Mouse (Mus musculus) limb, embryonic 15.5 days (tissue): ENCODE measurements around the gene Phlpp1. TPM values are rescaled to one million over a fixed set of nuclear protein-coding genes. Genes with fewer than 3 reads are reported as not detected.

Source experiments
- ATAC-seq: fragments of 200-750 bp; cut with Nextera tagmentation; 2 replicates; pipeline ENCODE4 v1.8.0; 2017; ENCODE audit warnings: low read depth, moderate TSS enrichment; ENCODE audit not compliant: insufficient number of reproducible peaks, low FRiP score, low TSS enrichment
- H3K27ac ChIP-seq: fragments of 300-500 bp; sonication (generic); 2 replicates; pipeline ENCODE4 v1.5.1; 2015; ENCODE audit warnings: moderate library complexity, mild to moderate bottlenecking, inconsistent platforms
- H3K27me3 ChIP-seq: fragments of 300-500 bp; sonication (generic); 2 replicates; pipeline ENCODE4 v1.6.1; 2015; ENCODE audit warnings: inconsistent platforms
- H3K36me3 ChIP-seq: fragments of 300-500 bp; sonication (generic); 2 replicates; pipeline ENCODE4 v1.6.1; 2015; ENCODE audit warnings: inconsistent platforms
- H3K4me1 ChIP-seq: fragments of 300-500 bp; sonication (generic); 2 replicates; pipeline ENCODE4 v1.6.1; 2015; ENCODE audit warnings: inconsistent platforms
- H3K4me2 ChIP-seq: fragments of 300-500 bp; sonication (generic); 2 replicates; pipeline ENCODE4 v1.6.1; 2015; ENCODE audit warnings: mild to moderate bottlenecking, inconsistent platforms
- H3K4me3 ChIP-seq: fragments of 300-500 bp; sonication (generic); 2 replicates; pipeline ENCODE4 v1.5.1; 2015; ENCODE audit warnings: mild to moderate bottlenecking, inconsistent platforms
- H3K9ac ChIP-seq: fragments of 300-500 bp; sonication (generic); 2 replicates; pipeline ENCODE4 v1.6.1; 2015; ENCODE audit warnings: inconsistent platforms
- H3K9me3 ChIP-seq: fragments of 300-500 bp; sonication (generic); 2 replicates; pipeline ENCODE4 v1.6.1; 2016; ENCODE audit warnings: inconsistent platforms
- WGBS: fragments of 180-500 bp; shearing (Covaris S2); methylation state at CpG from one replicate; pipeline ENCODE4 v1.1.7; 2015; 5-methylcytosine and 5-hydroxymethylcytosine counted together
- polyA plus RNA-seq: library from polyadenylated mRNA; unstranded; fragments of >200 nt; fragmentation: Nextera tagmentation; extraction: Ambion mirVana; gene quantifications from 2 replicates; pipeline ENCODE4 v1.2.1, GENCODE M21; 2015

The Phlpp1 gene
- polyA plus RNA-seq, 1 experiment from 2014 or later, result 4.0 TPM

- no peak for ATAC-seq
- WGBS, result 63% methylated on average over 2 of the region's 2 CpGs
- H3K36me3 ChIP-seq, result no peaks in the 10 kb centered on the region
- H3K9me3 ChIP-seq, result no peaks in the 10 kb centered on the region
- H3K9ac ChIP-seq, result no peak overlapping the region
- H3K4me2 ChIP-seq, result no peak overlapping the region
- H3K4me1 ChIP-seq, result no peaks in the 10 kb centered on the region
- H3K27ac ChIP-seq, result no peak overlapping the region
- no peak overlapping the region for H3K4me3 ChIP-seq
- H3K27me3 ChIP-seq, result no peaks in the 10 kb centered on the region
Observed at GRCm38 (mm10) chr1:106410858-106411257, 239.3 kb downstream of the Phlpp1 start.

- Histone ChIP-seq H3K4me1 (no peaks in the 10 kb centered on the region), H3K27me3 (no peaks in the 10 kb centered on the region), H3K36me3 (no peaks in the 10 kb centered on the region), H3K9me3 (no peaks in the 10 kb centered on the region), H3K4me3 (no peak overlapping the region), H3K27ac (no peak overlapping the region), H3K9ac (no peak overlapping the region), H3K4me2 (no peak overlapping the region)
- ATAC-seq, result no peak
- WGBS, result 33% methylated on average over 9 of the region's 9 CpGs
Observed at GRCm38 (mm10) chr1:106425128-106425936, 253.8 kb downstream of the Phlpp1 start.

- 36% methylated on average over 8 of the region's 8 CpGs for WGBS
- no peak overlapping the region for H3K27ac ChIP-seq
- no peaks in the 10 kb centered on the region for H3K4me1 ChIP-seq
- no peaks in the 10 kb centered on the region for H3K36me3 ChIP-seq
- no peaks in the 10 kb centered on the region for H3K9me3 ChIP-seq
- ATAC-seq, result no peak
- H3K4me3 ChIP-seq, result no peak overlapping the region
- no peaks in the 10 kb centered on the region for H3K27me3 ChIP-seq
- no peak overlapping the region for H3K4me2 ChIP-seq
- no peak overlapping the region for H3K9ac ChIP-seq
Observed at GRCm38 (mm10) chr1:106428170-106428569, 256.6 kb downstream of the Phlpp1 start.

- no peak for ATAC-seq
- no peaks in the 10 kb centered on the region for H3K36me3 ChIP-seq
- H3K4me2 ChIP-seq, result no peak overlapping the region
- no peak overlapping the region for H3K4me3 ChIP-seq
- H3K9ac ChIP-seq, result no peak overlapping the region
- WGBS, result 35% methylated on average over 4 of the region's 4 CpGs
- H3K27me3 ChIP-seq, result no peaks in the 10 kb centered on the region
- no peak overlapping the region for H3K27ac ChIP-seq
- H3K4me1 ChIP-seq, result no peaks in the 10 kb centered on the region
- no peaks in the 10 kb centered on the region for H3K9me3 ChIP-seq
Observed at GRCm38 (mm10) chr1:106428580-106428979, 257.0 kb downstream of the Phlpp1 start.

- Histone ChIP-seq H3K27me3 (no peaks in the 10 kb centered on the region), H3K4me3 (no peak overlapping the region), H3K36me3 (no peaks in the 10 kb centered on the region), H3K9me3 (no peaks in the 10 kb centered on the region), H3K9ac (no peak overlapping the region), H3K4me2 (no peak overlapping the region), H3K4me1 (no peaks in the 10 kb centered on the region), H3K27ac (no peak overlapping the region)
- ATAC-seq, result no peak
- 63% methylated on average over 2 of the region's 2 CpGs for WGBS
Observed at GRCm38 (mm10) chr1:106433580-106433979, 262.0 kb downstream of the Phlpp1 start.

Other genes with a start within 250 kb of the Phlpp1 start
- gene Zcchc2, start 181.3 kb upstream of the Phlpp1 start, polyA plus RNA-seq, result 2.1 TPM in 2 replicates